Mouse (Mus musculus) E14TG2a.4 (cell line): Measurements from ENCODE around the gene Tapbpl.

Source experiments
- CTCF ChIP-seq: conservative IDR thresholded peaks from 2 replicates; pipeline ENCODE4 v1.5.1; 2014; ENCODE audit warnings: low read length
- NANOG ChIP-seq: IDR thresholded peaks from 2 replicates; pipeline ENCODE4 v1.6.1; 2014; ENCODE audit warnings: borderline replicate concordance, low read length, mixed read lengths
- POU5F1 ChIP-seq: IDR thresholded peaks from 2 replicates; pipeline ENCODE4 v1.6.1; 2014; ENCODE audit warnings: low read length, borderline replicate concordance

DNA sequence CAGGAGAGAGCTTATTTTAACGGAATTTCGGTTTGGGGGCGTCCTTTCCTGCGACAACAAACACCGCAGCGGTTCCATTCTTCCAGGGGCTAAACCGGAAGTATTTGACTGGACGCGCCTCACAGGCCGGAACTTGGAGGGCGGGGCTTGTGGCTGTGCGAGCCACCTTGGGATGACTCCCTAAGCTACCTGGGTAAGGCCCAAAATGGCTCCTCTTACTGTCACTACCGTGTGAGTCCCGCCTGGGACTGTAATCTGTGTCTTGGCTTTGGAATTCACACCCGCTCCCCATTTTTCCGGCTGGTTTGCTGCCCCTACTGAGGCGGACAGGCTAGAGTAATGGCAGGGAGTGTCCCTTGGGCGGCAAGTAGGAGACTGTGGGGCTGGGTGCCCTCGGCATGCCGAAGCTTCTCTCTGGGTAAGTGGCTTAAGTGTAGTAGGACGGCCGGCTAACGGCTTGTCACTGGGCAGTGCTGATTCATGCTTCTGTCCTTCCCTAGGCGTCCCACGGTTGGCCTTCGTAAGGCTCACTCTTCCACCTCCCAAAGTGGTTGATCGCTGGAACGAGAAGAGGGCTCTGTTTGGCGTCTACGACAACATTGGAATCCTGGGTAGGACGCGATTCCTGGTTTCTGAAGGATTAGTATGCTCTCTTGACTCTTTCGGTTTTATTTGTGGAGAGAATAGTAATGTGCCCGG lies 39.5 kb downstream of the Tapbpl start:
- TF ChIP-seq CTCF (no peak), NANOG (no peak), POU5F1 (no peak)
